Mouse (Mus musculus) activated CD4-positive, CD25-positive, alpha-beta regulatory T cell (primary cell): ENCODE data around the gene Ell3. TPM values are rescaled to one million over a fixed set of nuclear protein-coding genes. Genes with fewer than 3 reads are reported as not detected.

Source experiments
- polyA plus RNA-seq, 2 experiments: library from polyadenylated mRNA; unstranded; fragments of 100-300 nt; shearing (Covaris generic); gene quantifications; one replicate each; pipeline ENCODE4 v1.2.1; 2017

Ell3 gene
- polyA plus RNA-seq, result 1 to 10 TPM in 1 of 2 experiments, under 1 TPM in 1; 0.66 to 1.2 TPM

DNA sequence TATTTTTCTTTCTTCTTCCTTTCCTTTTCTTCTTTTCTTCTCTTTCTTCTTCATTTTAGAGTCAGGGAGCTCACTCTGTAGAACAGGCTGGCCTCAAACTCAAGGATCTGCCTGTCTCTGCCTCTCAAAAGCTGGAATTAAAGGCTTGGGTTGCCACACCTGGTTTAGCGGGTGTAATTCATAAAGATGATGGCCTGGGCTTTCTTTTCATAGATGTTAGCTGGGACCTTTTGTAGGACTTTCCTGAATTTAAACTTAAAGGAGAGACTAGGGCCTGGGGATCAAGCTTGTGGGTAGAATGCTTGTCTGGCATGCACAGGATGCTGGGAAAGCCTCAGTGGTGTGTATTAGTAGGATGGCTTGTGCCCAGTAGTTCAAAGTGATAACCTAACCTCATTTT, at the start of gene Ell3:
TSS of gene Ell3 (minus strand) at position 101 of the 400 bp plus-strand sequence.

DNA sequence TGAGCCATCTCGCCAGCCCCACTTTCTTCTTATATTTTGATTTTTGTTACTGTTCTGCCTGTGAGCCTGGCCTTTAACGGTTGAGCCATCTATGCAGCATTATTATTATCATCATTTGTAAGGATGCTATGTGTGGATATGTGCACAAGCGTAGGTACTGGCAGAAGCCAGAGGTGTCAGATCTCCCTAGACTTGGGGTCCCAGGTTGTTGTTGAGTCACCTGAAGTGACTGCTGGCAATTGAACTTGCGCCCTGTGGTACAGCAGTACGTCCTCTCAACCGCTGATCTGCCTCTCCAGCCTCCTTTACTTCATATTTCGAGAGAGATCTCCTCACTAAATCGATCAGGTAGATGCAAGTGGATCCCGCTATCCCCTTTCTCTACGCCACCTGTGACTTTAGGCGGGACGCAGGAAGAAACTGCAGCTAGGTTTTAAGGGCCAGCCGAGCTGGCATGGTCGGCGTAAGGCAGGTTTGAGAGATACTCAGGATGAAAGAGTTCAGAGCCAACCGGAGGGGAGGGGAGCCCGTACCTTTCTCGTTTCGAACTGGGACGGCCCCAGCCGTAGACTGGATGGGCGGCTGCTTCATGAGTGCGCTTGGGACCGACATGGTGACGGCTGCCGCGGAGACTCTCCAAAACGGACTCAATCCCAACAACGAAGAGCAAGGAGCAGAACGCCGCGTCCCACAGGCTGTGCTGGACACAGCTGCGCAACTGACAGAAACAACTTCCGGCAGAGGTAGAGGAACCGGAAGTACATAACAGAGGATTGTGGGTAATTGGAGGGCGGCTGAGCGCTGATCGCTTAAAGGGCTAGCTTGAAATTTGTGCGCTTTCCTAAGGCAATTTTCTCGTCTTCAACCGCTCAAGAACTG, 29.5 kb upstream of the Ell3 start, which contains the start of gene Mfap1b:
TSS of gene Mfap1b (minus strand) at position 767 of the 879 bp plus-strand sequence.

DNA sequence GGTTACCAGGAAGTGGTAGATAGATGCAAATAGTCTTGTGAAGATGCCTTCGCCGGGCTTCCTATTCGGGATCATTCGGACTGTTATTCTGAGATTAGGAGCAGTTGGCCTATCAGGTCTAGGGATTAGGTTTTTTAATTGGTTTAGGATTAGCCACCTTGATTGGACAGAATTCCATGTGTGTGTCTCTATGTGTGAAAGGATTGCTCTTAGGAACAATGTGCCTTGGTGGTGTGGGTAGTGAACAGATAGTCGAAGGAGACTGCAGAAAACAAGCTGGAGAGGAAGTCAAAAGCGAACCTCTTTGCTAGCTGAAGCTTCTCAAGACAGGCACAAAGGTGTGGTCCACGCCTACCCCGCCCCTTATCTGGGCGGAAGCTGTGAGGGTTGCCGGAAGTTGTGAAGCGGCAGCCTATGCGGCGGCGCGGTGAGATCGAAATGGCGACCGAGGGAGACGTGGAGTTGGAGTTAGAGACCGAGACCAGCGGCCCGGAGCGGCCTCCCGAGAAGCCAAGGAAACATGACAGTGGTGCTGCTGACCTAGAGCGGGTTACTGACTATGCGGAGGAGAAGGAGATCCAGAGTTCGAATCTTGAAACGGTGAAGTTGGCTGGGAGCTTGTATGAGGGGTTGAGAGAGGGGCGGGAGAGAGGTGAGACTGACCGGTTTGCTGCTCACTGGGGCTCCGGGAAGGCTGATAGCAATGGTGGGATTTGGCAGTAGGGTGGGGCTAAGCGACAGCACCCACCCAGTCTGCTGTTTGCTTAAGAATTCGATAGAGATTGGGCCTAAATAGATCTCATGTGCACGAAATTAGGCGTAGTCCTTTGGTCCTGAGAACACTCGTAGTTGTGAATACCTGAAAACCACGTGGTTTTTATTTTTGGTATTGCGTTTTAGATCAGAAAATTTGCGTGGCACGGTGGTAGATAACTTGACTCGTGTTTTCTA, 12.9 kb upstream of the Ell3 start, which contains the start of gene Serinc4:
TSS of gene Serinc4 (minus strand) at position 90 of the 951 bp plus-strand sequence.

DNA sequence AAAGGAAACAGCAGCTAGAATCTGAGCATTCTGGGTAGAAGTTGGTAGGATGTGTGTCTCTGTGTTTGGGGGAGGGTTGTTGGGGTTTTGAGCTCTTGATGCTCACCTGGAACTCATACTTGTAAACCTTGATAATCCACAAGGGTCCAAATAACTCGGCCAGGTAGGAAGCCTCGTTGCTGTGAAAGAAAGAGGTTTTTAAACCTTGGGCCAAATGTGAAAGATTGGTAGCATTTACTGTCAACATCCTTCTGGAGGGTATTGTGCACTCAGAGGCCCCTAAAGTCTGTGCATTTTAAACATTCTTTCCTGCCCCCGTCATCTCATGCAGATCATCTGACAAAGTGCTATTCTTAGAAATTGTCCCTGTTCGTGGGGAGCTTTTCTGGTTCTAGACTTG, 8.9 kb upstream of the Ell3 start, which contains the start of gene Hypk:
TSS of gene Hypk (plus strand) at position 301 of the 400 bp plus-strand sequence.

DNA sequence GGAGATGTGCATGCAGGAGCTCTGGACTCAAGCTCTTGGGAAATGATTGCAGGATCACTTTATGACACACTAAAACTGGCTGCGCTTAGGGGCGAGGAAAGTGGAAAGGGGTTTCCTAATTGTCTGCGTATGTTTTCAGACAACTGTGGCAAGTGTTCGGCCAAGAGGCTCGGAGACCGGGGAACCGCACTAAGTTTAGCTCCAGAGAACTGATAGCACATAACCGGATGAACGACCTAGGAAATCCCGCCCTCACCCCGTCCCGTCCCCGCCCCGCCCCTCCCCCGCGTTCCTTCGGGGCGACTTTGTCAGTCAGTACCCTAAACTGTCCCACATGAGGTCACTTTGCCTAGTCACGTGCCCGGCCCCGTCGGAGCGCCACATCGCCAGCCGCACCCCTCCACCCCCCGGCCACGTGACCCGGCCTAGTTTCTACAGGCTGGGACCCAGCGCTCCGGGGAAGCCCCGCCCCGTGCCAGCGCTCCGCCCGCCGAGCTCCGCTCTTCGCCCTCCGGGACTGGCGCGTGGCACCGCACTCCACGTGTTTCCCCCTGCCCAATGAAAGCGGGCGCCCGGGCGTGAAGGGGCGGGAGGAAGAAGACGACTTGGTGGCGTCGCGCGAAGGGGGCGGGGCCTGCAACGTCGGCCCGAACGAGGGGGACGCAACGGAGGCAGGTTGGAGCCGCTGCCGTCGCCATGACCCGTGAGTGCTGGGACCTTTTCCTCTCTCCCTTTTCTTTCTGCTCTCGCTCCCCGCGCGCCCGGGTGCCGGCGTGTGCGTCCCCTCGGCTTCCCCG, 4.9 kb upstream of the Ell3 start, which contains the start of gene Serf2:
TSS of gene Serf2 (plus strand) at position 457 of the 797 bp plus-strand sequence.

DNA sequence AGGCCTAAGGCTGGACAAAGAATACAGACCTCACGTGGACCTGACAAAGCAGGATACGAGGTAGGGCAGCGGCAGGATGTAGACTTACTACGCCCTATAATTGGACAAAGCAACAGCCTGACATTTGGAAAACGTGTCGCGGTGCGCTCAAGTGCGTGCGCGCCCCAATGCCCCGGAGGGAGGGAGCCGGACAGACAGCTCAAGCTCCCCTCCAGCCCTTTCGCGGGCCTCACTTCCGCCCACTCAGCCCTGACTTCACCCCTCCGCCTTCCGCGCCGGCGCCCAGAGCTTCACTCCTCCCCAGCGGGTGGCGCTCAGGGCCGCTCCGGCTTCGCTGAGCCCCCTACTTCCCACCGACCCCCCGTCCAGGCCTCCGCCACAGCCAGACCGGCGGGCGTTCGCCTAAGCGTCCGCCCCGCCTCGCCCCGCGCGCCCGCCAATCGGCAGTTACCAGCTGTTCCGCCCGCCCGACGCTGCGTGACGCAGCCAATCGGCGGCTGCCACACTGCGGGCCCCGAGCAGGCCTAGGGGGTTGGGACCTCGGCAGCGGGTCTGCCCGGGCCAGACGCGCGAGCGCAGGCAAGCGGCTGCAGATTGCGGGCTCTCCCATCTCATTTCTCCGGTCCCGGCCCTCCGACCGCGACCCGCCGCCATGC, 30.6 kb downstream of the Ell3 start, which contains the start of the genes Pdia3 and Catsper2:
TSS of gene Pdia3 (plus strand) at position 389 of the 656 bp plus-strand sequence.
TSS of gene Catsper2 (minus strand) at position 406 of the 656 bp plus-strand sequence.

Other genes starting within 250 kb of the Ell3 start
- gene Trp53bp1, start 172.9 kb downstream of the Ell3 start, polyA plus RNA-seq, result 10 to 100 TPM; 28.1 to 45.6 TPM
- under 1 TPM; 0.01 to 0.14 TPM for gene Map1a, start 154.7 kb downstream of the Ell3 start, polyA plus RNA-seq
- gene Ppip5k1, start 88.9 kb downstream of the Ell3 start, polyA plus RNA-seq, result 10 to 100 TPM in 1 of 2 experiments, 1 to 10 TPM in 1; 8.9 to 11.3 TPM
- gene Ckmt1, start 86.6 kb downstream of the Ell3 start, polyA plus RNA-seq, result under 1 TPM in 1 of 2 experiments, not detected in 1; 0.27 TPM
- gene Strc, start 57.1 kb downstream of the Ell3 start, polyA plus RNA-seq, result under 1 TPM; 0.07 to 0.12 TPM
- 100 to 1,000 TPM; 589 to 791 TPM for gene Pdia3, start 30.5 kb downstream of the Ell3 start, polyA plus RNA-seq
- 1 to 10 TPM; 2.6 to 2.8 TPM for gene Catsper2, start 30.5 kb downstream of the Ell3 start, polyA plus RNA-seq
- 100 to 1,000 TPM; 488 to 517 TPM for gene Serf2, start 4.9 kb upstream of the Ell3 start, polyA plus RNA-seq
- 100 to 1,000 TPM; 160 to 176 TPM for gene Hypk, start 9.0 kb upstream of the Ell3 start, polyA plus RNA-seq
- gene Serinc4, start 12.5 kb upstream of the Ell3 start, polyA plus RNA-seq, result 1 to 10 TPM in 1 of 2 experiments, under 1 TPM in 1; 0.33 to 1.2 TPM
- gene Mfap1b, start 29.8 kb upstream of the Ell3 start, polyA plus RNA-seq, result 10 to 100 TPM; 80.2 to 85.9 TPM
- 10 to 100 TPM; 29.0 to 30.1 TPM for gene Mfap1a, start 62.4 kb upstream of the Ell3 start, polyA plus RNA-seq
- 1 to 10 TPM; 7.2 to 9.3 TPM for gene Wdr76, start 62.4 kb upstream of the Ell3 start, polyA plus RNA-seq